Mouse (Mus musculus): ENCODE data around the gene Arhgap15.

Gene Arhgap15

GRCm38 (mm10) chr2:43931687-43932086 lies 183.1 kb downstream of the Arhgap15 start:
- no peak for DNase-seq (ENCODE audit: low spot score in 2 of 2)

GRCm38 (mm10) chr2:43939196-43939595 lies 190.6 kb downstream of the Arhgap15 start:
- no peak for DNase-seq (ENCODE audit: low spot score in 2 of 2)

- no peak for DNase-seq (ENCODE audit: low spot score in 2 of 2)
Observed at GRCm38 (mm10) chr2:43945679-43946078, 197.1 kb downstream of the Arhgap15 start.

GRCm38 (mm10) chr2:43949775-43950492 lies 201.3 kb downstream of the Arhgap15 start:
- DNase-seq (ENCODE audit: low spot score in 2 of 2), result no peak

GRCm38 (mm10) chr2:43950741-43951140 lies 202.1 kb downstream of the Arhgap15 start:
- DNase-seq (ENCODE audit: low spot score in 2 of 2), result no peak

- DNase-seq (ENCODE audit: low spot score in 2 of 2), result no peak
Observed at GRCm38 (mm10) chr2:43959189-43959588, 210.6 kb downstream of the Arhgap15 start.

GRCm38 (mm10) chr2:43962466-43962865 lies 213.8 kb downstream of the Arhgap15 start:
- no peak for DNase-seq (ENCODE audit: low spot score in 2 of 2)

GRCm38 (mm10) chr2:43968581-43968980 lies 220.0 kb downstream of the Arhgap15 start:
- DNase-seq (ENCODE audit: low spot score in 2 of 2), result no peak

- DNase-seq (ENCODE audit: low spot score in 2 of 2), result peak in 1 of 2 experiments; percentile 33
Observed at GRCm38 (mm10) chr2:43977732-43978131, 229.1 kb downstream of the Arhgap15 start.

GRCm38 (mm10) chr2:43978177-43979013 lies 229.8 kb downstream of the Arhgap15 start:
- peak; percentile 30 to 55 for DNase-seq (ENCODE audit: low spot score in 2 of 2)

- peak in 1 of 2 experiments; percentile 45 for DNase-seq (ENCODE audit: low spot score in 2 of 2)
Observed at GRCm38 (mm10) chr2:43986066-43986465, 237.4 kb downstream of the Arhgap15 start.

GRCm38 (mm10) chr2:43987919-43988318 lies 239.3 kb downstream of the Arhgap15 start:
- no peak for DNase-seq (ENCODE audit: low spot score in 2 of 2)

- DNase-seq (ENCODE audit: low spot score in 2 of 2), result peak; percentile 72 to 88
Observed at GRCm38 (mm10) chr2:43989850-43990249, 241.2 kb downstream of the Arhgap15 start.

GRCm38 (mm10) chr2:43992510-43992909 lies 243.9 kb downstream of the Arhgap15 start:
- no peak for DNase-seq (ENCODE audit: low spot score in 2 of 2)

GRCm38 (mm10) chr2:44002454-44002853 lies 253.8 kb downstream of the Arhgap15 start:
- no peak for DNase-seq (ENCODE audit: low spot score in 2 of 2)

GRCm38 (mm10) chr2:44010249-44010648 lies 261.6 kb downstream of the Arhgap15 start:
- no peak for DNase-seq (ENCODE audit: low spot score in 2 of 2)

GRCm38 (mm10) chr2:44013388-44013787 lies 264.8 kb downstream of the Arhgap15 start:
- peak in 1 of 2 experiments; percentile 31 for DNase-seq (ENCODE audit: low spot score in 2 of 2)

GRCm38 (mm10) chr2:44016720-44017119 lies 268.1 kb downstream of the Arhgap15 start:
- DNase-seq (ENCODE audit: low spot score in 2 of 2), result no peak

GRCm38 (mm10) chr2:44017405-44018026 lies 268.9 kb downstream of the Arhgap15 start:
- DNase-seq (ENCODE audit: low spot score in 2 of 2), result no peak

- no peak for DNase-seq (ENCODE audit: low spot score in 2 of 2)
Observed at GRCm38 (mm10) chr2:44018033-44018432, 269.4 kb downstream of the Arhgap15 start.

- DNase-seq (ENCODE audit: low spot score in 2 of 2), result no peak
Observed at GRCm38 (mm10) chr2:44024704-44025103, 276.1 kb downstream of the Arhgap15 start.

- DNase-seq (ENCODE audit: low spot score in 2 of 2), result peak in 1 of 2 experiments; percentile 47
Observed at GRCm38 (mm10) chr2:44029035-44029715, 280.6 kb downstream of the Arhgap15 start.

Data from frontal cortex, postnatal 36 days (tissue).